Mouse (Mus musculus) CD4-positive naive resting alpha-beta T cell, adult 57 days (primary cell): ENCODE measurements around the gene Mrps22. TPM values are rescaled to one million over a fixed set of nuclear protein-coding genes. Genes with fewer than 3 reads are reported as not detected.

Experiments used
- total RNA-seq: library from RNA; stranded (reverse); gene quantifications from one replicate; pipeline ENCODE4 v1.2.4, GENCODE M21; 2023

Gene Mrps22
- total RNA-seq = 18.8 TPM

DNA sequence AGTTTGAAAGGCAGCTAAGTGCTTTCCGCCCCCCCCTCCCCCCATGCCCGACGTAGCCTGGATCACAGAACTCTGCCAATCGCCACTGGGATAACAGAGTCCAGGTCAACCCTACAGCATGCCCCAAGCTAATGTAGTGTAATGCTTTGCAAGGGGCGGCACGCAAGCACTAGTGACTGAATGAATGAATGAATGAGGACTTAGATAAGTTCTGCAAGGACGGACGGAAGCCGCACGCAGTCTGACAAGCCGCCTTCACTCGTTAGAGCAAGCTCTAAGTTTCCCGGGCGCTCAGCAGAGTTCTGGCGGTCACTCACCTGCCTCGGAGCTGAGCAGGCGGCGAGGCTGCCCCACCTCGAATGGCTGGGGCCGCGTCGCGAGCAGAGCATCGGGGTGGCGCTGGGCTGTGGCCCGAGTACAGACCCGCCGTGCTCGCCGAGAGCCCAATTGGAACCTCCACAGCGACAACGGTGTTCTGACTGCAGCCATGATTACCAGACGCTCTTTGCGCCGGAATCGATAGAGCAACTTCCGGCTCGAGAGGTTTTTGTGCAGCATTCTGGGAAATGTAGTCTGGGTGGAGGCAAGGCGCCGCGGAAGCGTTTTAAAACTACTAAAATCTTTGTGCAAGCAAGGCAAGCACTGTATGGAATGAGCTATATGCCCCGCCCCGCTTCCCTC is at the start of gene Mrps22:
Gene Mrps22 (minus strand): TSS at position 505 of the 681 bp plus-strand sequence.

DNA sequence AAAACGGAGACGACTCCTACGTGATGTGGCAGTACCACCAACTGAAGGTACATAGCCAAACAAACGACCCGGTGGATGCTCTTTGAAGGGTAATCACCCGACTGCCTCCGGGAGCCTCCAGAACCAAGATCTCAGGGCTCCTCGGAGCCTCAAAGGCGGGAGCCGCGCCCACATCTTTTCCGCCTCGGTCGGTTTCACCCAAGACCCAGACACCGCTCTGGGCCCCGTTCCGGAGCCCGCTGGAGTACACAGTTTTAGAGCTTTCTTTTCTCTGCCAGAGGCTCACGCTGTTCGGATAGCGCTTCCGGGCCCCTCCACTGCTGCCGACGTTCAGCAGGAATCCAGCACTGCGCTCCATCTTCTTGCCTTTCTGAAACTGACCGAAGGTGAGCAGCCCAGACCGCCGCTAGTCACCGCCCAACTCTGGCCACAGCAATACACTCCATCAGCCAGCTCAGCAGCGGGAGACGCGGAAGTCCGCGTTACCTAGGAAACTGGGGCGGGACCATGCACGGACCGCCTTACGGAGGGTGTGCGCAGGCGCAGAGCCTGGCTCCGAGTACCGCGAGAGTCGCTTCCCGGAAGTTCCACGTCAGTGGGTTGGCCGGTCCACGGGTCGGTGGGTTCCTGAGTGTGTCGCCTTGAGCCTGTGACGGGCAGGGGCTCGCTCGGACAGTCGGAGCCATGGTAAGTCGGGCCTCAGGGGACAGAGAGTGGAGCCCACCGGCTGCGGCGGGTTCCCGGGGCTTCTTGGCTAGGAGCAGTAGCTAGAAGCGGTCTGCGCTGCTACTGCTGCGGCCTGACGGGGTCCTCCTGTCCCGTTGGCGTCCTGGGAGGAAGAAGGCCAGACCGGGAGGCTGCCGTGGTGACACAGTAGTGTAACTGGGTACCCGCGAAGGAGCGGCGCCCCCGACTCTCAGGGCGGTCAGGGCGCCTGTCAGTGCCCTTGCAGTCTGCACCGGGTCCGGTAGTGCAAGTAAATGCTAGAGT is 38.0 kb downstream of the Mrps22 start, which contains the start of gene Copb2:
Gene Copb2 (plus strand): TSS at position 585 of the 990 bp plus-strand sequence.

Other genes starting within 250 kb of the Mrps22 start
- 0.35 TPM for gene Rbp1, start 178.7 kb downstream of the Mrps22 start, total RNA-seq
- not detected for gene Rbp2, start 115.5 kb downstream of the Mrps22 start, total RNA-seq
- gene Copb2, start 37.9 kb downstream of the Mrps22 start, total RNA-seq = 79.8 TPM
- not detected for gene Prr23a1, start 240.8 kb upstream of the Mrps22 start, total RNA-seq